Mouse (Mus musculus): Measurements from ENCODE around the gene Dnmt3b. TPM values are rescaled to one million over a fixed set of nuclear protein-coding genes. Genes with fewer than 3 reads are reported as not detected.
"Not testable (repeated sequence)": the region's sequence is repeated elsewhere in the genome, so short reads cannot be mapped to it uniquely, and the experiment has no call there.

Gene Dnmt3b
- polyA plus RNA-seq, 1 experiment: 1.2 TPM

- WGBS: 3% methylated on average over 53 of the region's 53 CpGs
- DNase-seq (ENCODE audit: low read depth, low spot score): no peak
These were observed 17.0 kb upstream of the Dnmt3b start, which contains the start of gene Commd7 for GRCm38 (mm10) chr2:153631976-153632870. Commd7 (minus strand) TSS chr2:153632781.

- 11% methylated on average over 2 of the region's 2 CpGs for WGBS
- no peak for DNase-seq (ENCODE audit: low read depth, low spot score)
These were observed 16.4 kb upstream of the Dnmt3b start for GRCm38 (mm10) chr2:153632871-153633226.

GRCm38 (mm10) chr2:153633259-153633658, 16.0 kb upstream of the Dnmt3b start:
- 85% methylated on average over 5 of the region's 5 CpGs for WGBS
- DNase-seq (ENCODE audit: low read depth, low spot score): no peak

GRCm38 (mm10) chr2:153638977-153639680, 10.1 kb upstream of the Dnmt3b start:
- WGBS: 53% methylated on average over 15 of the region's 15 CpGs
- no peak for DNase-seq (ENCODE audit: low read depth, low spot score)

- DNase-seq (ENCODE audit: low read depth, low spot score): no peak
- WGBS: 25% methylated on average over 3 of the region's 3 CpGs
These were observed 6.8 kb upstream of the Dnmt3b start for GRCm38 (mm10) chr2:153642496-153642895.

- 52% methylated on average over 6 of the region's 6 CpGs for WGBS
- no peak for DNase-seq (ENCODE audit: low read depth, low spot score)
These were observed 6.3 kb upstream of the Dnmt3b start for GRCm38 (mm10) chr2:153642999-153643398.

- DNase-seq (ENCODE audit: low read depth, low spot score): no peak
- 30% methylated on average over 14 of the region's 14 CpGs for WGBS
These were observed 415 bp upstream of the Dnmt3b start for GRCm38 (mm10) chr2:153648773-153649297.

- no peak for DNase-seq (ENCODE audit: low read depth, low spot score)
- WGBS: 5% methylated on average over 28 of the region's 28 CpGs
These were observed 901 bp downstream of the Dnmt3b start for GRCm38 (mm10) chr2:153650014-153650687.

GRCm38 (mm10) chr2:153651681-153652080, 2.4 kb downstream of the Dnmt3b start:
- 88% methylated on average over 3 of the region's 3 CpGs for WGBS
- no peak for DNase-seq (ENCODE audit: low read depth, low spot score)

- DNase-seq (ENCODE audit: low read depth, low spot score): not testable (repeated sequence)
- 65% methylated on average over 8 of the region's 8 CpGs for WGBS
These were observed 8.4 kb downstream of the Dnmt3b start for GRCm38 (mm10) chr2:153657659-153658058.

GRCm38 (mm10) chr2:153660616-153661015, 11.4 kb downstream of the Dnmt3b start:
- DNase-seq (ENCODE audit: low read depth, low spot score): no peak
- 56% methylated on average over 3 of the region's 3 CpGs for WGBS

GRCm38 (mm10) chr2:153665401-153665800, 16.2 kb downstream of the Dnmt3b start:
- WGBS: 78% methylated on average over 7 of the region's 7 CpGs
- no peak for DNase-seq (ENCODE audit: low read depth, low spot score)

GRCm38 (mm10) chr2:153668754-153669376, 19.6 kb downstream of the Dnmt3b start:
- DNase-seq (ENCODE audit: low read depth, low spot score): no peak
- 59% methylated on average over 7 of the region's 7 CpGs for WGBS

- DNase-seq (ENCODE audit: low read depth, low spot score): no peak
- 52% methylated on average over 5 of the region's 5 CpGs for WGBS
These were observed 20.9 kb downstream of the Dnmt3b start for GRCm38 (mm10) chr2:153670111-153670510.

- DNase-seq (ENCODE audit: low read depth, low spot score): no peak
- WGBS: 92% methylated on average over 2 of the region's 2 CpGs
These were observed 23.4 kb downstream of the Dnmt3b start for GRCm38 (mm10) chr2:153672619-153673018.

- WGBS: 75% methylated on average over 1 of the region's 1 CpGs
These were observed 26.1 kb downstream of the Dnmt3b start for GRCm38 (mm10) chr2:153675364-153675763.

GRCm38 (mm10) chr2:153676944-153677343, 27.7 kb downstream of the Dnmt3b start:
- 92% methylated on average over 6 of the region's 6 CpGs for WGBS

More at GRCm38 (mm10) chr2:153675364-153675763, 26.1 kb downstream of the Dnmt3b start:
- not testable (repeated sequence) for DNase-seq (ENCODE audit: low read depth, low spot score)

GRCm38 (mm10) chr2:153677550-153677949, 28.3 kb downstream of the Dnmt3b start:
- WGBS: 59% methylated on average over 7 of the region's 7 CpGs
- no peak for DNase-seq (ENCODE audit: low read depth, low spot score)

More at GRCm38 (mm10) chr2:153676944-153677343, 27.7 kb downstream of the Dnmt3b start:
- DNase-seq (ENCODE audit: low read depth, low spot score): no peak

GRCm38 (mm10) chr2:153679959-153680358, 30.7 kb downstream of the Dnmt3b start:
- WGBS: 91% methylated on average over 1 of the region's 1 CpGs
- DNase-seq (ENCODE audit: low read depth, low spot score): no peak

Data from large intestine, adult 2 months (tissue).